Mouse (Mus musculus): ENCODE measurements around the gene Atp10a. TPM values are rescaled to one million over a fixed set of nuclear protein-coding genes. Genes with fewer than 3 reads are reported as not detected.

Gene Atp10a
- polyA plus RNA-seq, 1 experiment, result 6.2 TPM

DNA sequence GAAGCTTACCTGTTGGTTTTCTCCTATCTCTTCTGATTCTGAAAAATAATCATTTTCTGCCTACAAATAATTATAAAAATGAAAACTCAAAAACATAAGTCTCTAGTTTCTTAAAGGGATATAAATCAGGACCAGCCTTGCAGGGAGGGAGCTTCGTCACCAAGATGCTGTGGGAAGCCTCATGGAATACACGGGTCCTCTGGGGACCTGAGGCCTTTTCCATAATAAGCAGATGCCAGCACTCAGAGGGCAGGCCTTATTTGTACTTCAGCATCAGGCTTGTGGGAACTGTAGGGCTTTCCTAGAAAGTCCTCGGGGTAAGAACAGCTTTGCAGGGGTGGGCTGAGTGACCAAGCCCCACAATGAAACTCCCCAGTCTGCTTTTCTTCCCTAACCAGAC, 20.1 kb downstream of the Atp10a start:
- Histone ChIP-seq H3K27me3 (ENCODE audit: control insufficient read depth, insufficient read depth, low read length) (no peaks in the 10 kb centered on the region), H3K27ac (ENCODE audit: insufficient read depth, low read length) (no peak overlapping the region), H3K4me3 (replicated peaks; ENCODE audit: insufficient read depth, low read depth, low read length) (no peak overlapping the region), H3K4me1 (ENCODE audit: control insufficient read depth, insufficient read depth, low read length) (no peaks in the 10 kb centered on the region)
- TF ChIP-seq POLR2A (IDR thresholded peaks at IDR 0.05; ENCODE audit: borderline replicate concordance, insufficient read depth, low read length) (no peak), CTCF (IDR thresholded peaks at IDR 0.05; ENCODE audit: borderline replicate concordance, insufficient read depth, low read depth, low read length) (no peak)
- WGBS, result 52% methylated on average over 3 of the region's 3 CpGs
- DNase-seq, result no peak

DNA sequence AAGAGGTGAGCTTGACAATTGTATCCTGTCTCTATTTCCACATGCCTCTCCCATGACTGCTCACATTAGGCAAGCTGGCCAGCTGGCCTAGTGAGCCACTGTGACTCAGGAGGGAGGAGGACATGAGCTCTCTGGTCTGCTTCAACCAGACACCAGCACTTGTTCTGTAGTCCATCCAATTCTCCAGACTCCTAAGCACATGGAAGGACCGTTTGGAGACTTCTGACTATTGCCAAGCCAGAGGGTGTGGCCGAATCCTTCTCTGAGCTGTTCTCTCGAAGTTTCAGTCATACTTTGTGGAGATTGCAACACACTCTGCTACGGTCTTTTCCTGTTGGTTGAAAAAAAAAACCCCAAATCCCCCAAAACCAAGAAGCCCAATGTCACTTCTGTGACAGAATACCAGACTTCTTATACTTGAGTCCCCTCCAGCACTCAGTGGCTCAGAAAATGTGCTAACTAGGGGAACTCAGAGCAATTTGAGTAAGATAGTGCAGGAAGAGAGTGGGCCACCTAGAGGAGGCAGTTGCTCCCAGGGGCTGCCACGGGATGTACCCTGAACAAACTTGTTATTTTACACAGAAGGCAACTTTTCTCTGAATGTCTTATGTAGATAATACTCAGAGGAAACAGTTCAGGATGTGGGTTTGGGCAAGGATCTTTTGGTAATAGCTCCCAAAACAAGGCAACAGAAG, 21.3 kb downstream of the Atp10a start:
- TF ChIP-seq CTCF (IDR thresholded peaks at IDR 0.05; ENCODE audit: borderline replicate concordance, insufficient read depth, low read depth, low read length) (no peak), POLR2A (IDR thresholded peaks at IDR 0.05; ENCODE audit: borderline replicate concordance, insufficient read depth, low read length) (no peak)
- H3K27me3 ChIP-seq (ENCODE audit: control insufficient read depth, insufficient read depth, low read length), result no peaks in the 10 kb centered on the region
- H3K4me1 ChIP-seq (ENCODE audit: control insufficient read depth, insufficient read depth, low read length), result no peaks in the 10 kb centered on the region
- no peak overlapping the region for H3K4me3 ChIP-seq (replicated peaks; ENCODE audit: insufficient read depth, low read depth, low read length)
- WGBS, result 58% methylated on average over 5 of the region's 5 CpGs
- H3K27ac ChIP-seq (ENCODE audit: insufficient read depth, low read length), result no peak overlapping the region
- no peak for DNase-seq

DNA sequence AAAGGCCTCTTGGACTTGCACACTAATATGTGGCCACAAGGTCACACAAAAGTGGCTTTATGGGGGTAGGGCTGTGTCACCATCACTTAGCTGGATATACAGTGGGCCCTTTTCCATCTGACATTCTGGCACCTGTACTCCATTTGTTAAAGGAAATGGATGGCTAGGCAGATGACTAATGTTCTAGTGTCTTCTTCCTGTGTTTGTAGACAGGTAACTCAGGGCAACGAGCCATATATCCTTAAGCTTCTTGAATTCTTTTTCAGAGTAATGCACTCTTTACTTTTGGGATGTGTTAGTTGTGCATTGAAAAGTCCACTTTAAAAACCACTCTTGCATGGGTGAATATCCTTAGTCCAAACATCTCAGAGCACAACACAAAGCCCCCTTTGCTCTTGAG, 30.0 kb downstream of the Atp10a start:
- DNase-seq, result no peak
- 92% methylated on average over 1 of the region's 1 CpGs for WGBS
- TF ChIP-seq POLR2A (IDR thresholded peaks at IDR 0.05; ENCODE audit: borderline replicate concordance, insufficient read depth, low read length), result no peak
- TF ChIP-seq CTCF (IDR thresholded peaks at IDR 0.05; ENCODE audit: borderline replicate concordance, insufficient read depth, low read depth, low read length), result no peak
- H3K4me3 ChIP-seq (replicated peaks; ENCODE audit: insufficient read depth, low read depth, low read length), result no peak overlapping the region
- no peak overlapping the region for H3K27ac ChIP-seq (ENCODE audit: insufficient read depth, low read length)
- no peaks in the 10 kb centered on the region; the same call in 1 of the 2 replicates for H3K4me1 ChIP-seq (ENCODE audit: control insufficient read depth, insufficient read depth, low read length)
- no peaks in the 10 kb centered on the region for H3K27me3 ChIP-seq (ENCODE audit: control insufficient read depth, insufficient read depth, low read length)

DNA sequence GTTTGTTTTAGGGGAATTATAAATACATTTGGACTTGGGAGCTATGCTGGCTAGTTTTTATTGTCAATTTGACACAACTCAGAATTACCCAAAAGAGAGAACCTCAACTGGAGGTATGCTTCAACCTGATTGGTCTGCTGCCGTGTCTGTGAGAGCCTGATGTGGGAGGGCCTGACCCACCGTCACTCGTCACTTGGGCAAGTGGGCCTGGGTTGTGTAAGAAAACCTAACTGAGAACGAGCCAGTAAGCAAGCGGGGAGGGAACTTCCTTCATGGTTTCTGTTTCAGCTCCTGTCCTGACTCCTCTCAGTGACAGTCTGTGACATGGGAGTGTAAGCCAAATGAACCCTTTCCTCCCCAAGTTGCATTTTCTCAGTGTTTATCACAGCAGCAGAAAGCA, 30.6 kb downstream of the Atp10a start:
- Histone ChIP-seq H3K27me3 (ENCODE audit: control insufficient read depth, insufficient read depth, low read length) (no peaks in the 10 kb centered on the region), H3K4me1 (ENCODE audit: control insufficient read depth, insufficient read depth, low read length) (no peaks in the 10 kb centered on the region; the same call in 1 of the 2 replicates), H3K4me3 (replicated peaks; ENCODE audit: insufficient read depth, low read depth, low read length) (no peak overlapping the region), H3K27ac (ENCODE audit: insufficient read depth, low read length) (no peak overlapping the region)
- TF ChIP-seq POLR2A (IDR thresholded peaks at IDR 0.05; ENCODE audit: borderline replicate concordance, insufficient read depth, low read length), result no peak
- TF ChIP-seq CTCF (IDR thresholded peaks at IDR 0.05; ENCODE audit: borderline replicate concordance, insufficient read depth, low read depth, low read length), result no peak
- no peak for DNase-seq
- 70% methylated on average over 5 of the region's 5 CpGs for WGBS

DNA sequence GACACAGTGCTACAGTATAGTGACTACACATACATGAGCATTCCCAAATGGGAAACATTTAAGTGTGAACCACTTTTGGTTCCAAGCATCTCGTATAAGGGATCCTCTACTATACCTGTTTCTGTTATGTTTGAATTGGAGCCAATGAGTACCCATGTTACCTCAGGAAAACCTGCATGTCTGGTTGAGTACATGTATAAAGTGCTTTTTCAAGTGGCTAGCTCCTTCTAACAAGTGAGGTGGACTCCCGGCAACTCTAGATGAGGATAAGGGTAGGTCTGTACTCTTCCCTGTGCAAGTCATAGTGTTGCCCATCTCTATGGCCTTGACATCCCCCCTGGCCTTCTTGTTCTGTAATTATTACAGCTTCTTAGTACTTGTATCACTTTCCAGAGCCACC, 31.0 kb downstream of the Atp10a start:
- TF ChIP-seq POLR2A (IDR thresholded peaks at IDR 0.05; ENCODE audit: borderline replicate concordance, insufficient read depth, low read length) (no peak), CTCF (IDR thresholded peaks at IDR 0.05; ENCODE audit: borderline replicate concordance, insufficient read depth, low read depth, low read length) (no peak)
- H3K27me3 ChIP-seq (ENCODE audit: control insufficient read depth, insufficient read depth, low read length), result no peaks in the 10 kb centered on the region
- no peak overlapping the region for H3K27ac ChIP-seq (ENCODE audit: insufficient read depth, low read length)
- WGBS, result 88% methylated on average over 2 of the region's 2 CpGs
- no peaks in the 10 kb centered on the region; the same call in 1 of the 2 replicates for H3K4me1 ChIP-seq (ENCODE audit: control insufficient read depth, insufficient read depth, low read length)
- no peak overlapping the region for H3K4me3 ChIP-seq (replicated peaks; ENCODE audit: insufficient read depth, low read depth, low read length)
- no peak for DNase-seq

DNA sequence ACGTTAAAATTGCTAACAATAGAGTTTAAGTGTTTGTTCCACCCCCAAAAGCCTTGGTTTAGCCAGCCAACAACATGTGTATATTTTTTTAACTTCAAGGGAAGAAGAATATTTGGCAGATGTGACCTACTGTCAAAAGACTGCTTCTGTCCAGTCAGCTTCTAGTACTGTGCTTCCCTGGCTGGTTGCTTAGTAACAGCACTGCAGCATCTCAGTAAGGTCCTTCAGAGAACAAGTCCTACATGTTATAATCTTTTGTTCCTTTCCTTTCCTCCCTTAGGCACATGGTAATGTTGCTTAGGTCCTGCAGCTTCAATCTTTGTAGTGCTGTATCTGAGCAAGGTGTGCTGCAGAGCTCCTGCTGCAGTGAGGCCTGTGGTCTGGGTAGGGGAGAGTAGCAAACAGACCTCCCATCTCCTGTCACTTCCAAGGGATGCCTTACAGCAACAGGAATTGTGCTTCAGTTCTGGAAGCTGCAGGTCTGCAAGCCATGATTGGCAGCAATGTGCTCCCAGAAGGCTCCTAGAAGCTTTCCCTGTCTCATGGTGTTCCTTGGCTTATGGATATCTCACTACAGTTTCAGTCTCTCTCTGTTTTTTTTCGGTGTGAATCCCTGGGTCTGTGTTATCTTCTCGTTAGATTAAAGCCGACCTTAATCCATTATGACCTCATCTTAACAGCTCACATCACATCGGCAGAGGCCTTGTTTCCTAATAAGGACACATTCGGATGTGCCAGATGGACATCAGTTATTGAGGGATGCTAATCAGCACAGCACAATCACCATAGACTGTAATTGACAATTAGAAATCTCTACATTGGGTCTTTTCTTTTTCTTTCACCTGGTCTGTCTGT, 34.3 kb downstream of the Atp10a start:
- DNase-seq, result no peak
- H3K27ac ChIP-seq (ENCODE audit: insufficient read depth, low read length), result no peak overlapping the region
- no peak for TF ChIP-seq CTCF (IDR thresholded peaks at IDR 0.05; ENCODE audit: borderline replicate concordance, insufficient read depth, low read depth, low read length)
- no peak for TF ChIP-seq POLR2A (IDR thresholded peaks at IDR 0.05; ENCODE audit: borderline replicate concordance, insufficient read depth, low read length)
- H3K27me3 ChIP-seq (ENCODE audit: control insufficient read depth, insufficient read depth, low read length), result no peaks in the 10 kb centered on the region
- H3K4me3 ChIP-seq (replicated peaks; ENCODE audit: insufficient read depth, low read depth, low read length), result no peak overlapping the region
- WGBS, result 46% methylated on average over 6 of the region's 6 CpGs
- no peaks in the 10 kb centered on the region; the same call in 1 of the 2 replicates for H3K4me1 ChIP-seq (ENCODE audit: control insufficient read depth, insufficient read depth, low read length)

DNA sequence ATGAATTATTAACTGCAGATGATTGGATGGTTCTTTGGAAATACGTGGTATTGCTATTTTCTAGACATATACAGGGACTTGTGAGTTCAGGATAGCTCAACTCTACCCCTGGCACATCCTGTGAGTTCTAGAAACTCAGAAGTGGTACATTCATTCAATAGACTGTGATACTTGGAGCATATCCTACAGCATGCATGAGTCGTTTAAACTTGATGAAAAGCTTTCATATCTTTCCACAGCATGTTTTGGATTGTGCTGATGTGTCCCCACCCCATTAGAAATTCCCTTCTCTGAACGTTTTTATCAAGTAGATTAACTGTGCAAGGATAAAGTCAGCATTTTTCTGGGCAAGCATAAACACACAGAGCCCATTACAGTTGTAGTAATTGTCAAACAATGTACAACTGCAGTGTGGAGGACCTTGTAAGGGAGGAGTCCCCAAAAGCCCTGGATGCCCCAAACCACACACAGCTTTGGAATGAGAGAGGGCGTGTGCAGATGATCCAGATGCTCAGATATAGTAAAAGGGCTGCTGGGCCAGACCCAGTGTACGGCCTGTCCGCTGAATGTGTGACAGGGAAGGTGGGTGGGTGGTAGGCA, 35.1 kb downstream of the Atp10a start:
- TF ChIP-seq POLR2A (IDR thresholded peaks at IDR 0.05; ENCODE audit: borderline replicate concordance, insufficient read depth, low read length), result no peak
- TF ChIP-seq CTCF (IDR thresholded peaks at IDR 0.05; ENCODE audit: borderline replicate concordance, insufficient read depth, low read depth, low read length), result no peak
- no peaks in the 10 kb centered on the region for H3K27me3 ChIP-seq (ENCODE audit: control insufficient read depth, insufficient read depth, low read length)
- H3K27ac ChIP-seq (ENCODE audit: insufficient read depth, low read length), result no peak overlapping the region
- 80% methylated on average over 6 of the region's 6 CpGs for WGBS
- H3K4me3 ChIP-seq (replicated peaks; ENCODE audit: insufficient read depth, low read depth, low read length), result no peak overlapping the region
- no peaks in the 10 kb centered on the region; the same call in 1 of the 2 replicates for H3K4me1 ChIP-seq (ENCODE audit: control insufficient read depth, insufficient read depth, low read length)
- DNase-seq, result no peak

Measured in cerebellum, adult 2 months (tissue).